In genomic region chr2:30711476-30711852, GRCm38 (mm10) we compare ENCODE assay signal across 8 mouse cellular contexts.
DNase-seq lines count a peak whose midpoint lies in the region; ATAC-seq and TF ChIP-seq lines count a peak whose summit lies in the region.

No protein-coding gene starts in this region.

- no peaks in the 10 kb centered on the region for H3K9me3 ChIP-seq in intestine, embryonic 14.5 days (ENCODE audit: control insufficient read depth, low read length)
- no peaks in the 10 kb centered on the region for H3K9me3 ChIP-seq in midbrain, embryonic 15.5 days

- WGBS in thymus, adult 2 months: 5% methylated on average over 15 of the region's 15 CpGs
- WGBS in intestine, embryonic 14.5 days: 4% methylated on average over 15 of the region's 15 CpGs
- 3% methylated on average over 14 of the region's 15 CpGs for WGBS in midbrain, embryonic 15.5 days

- ATAC-seq in intestine, embryonic 14.5 days (replicated peaks; ENCODE audit: low FRiP score, low TSS enrichment, low read depth): peak; percentile 29
- peak; percentile 69 for ATAC-seq in midbrain, embryonic 15.5 days (replicated peaks)

- no peaks in the 10 kb centered on the region for H3K36me3 ChIP-seq in thymus, adult 2 months (ENCODE audit: control insufficient read depth, insufficient read depth, low read length)
- no peaks in the 10 kb centered on the region for H3K36me3 ChIP-seq in intestine, embryonic 14.5 days (ENCODE audit: control insufficient read depth, insufficient read depth, low read length)
- no peaks in the 10 kb centered on the region for H3K36me3 ChIP-seq in midbrain, embryonic 15.5 days (replicated peaks)

- no peaks in the 10 kb centered on the region; the same call in 1 of the 2 replicates for H3K27me3 ChIP-seq in thymus, adult 2 months (ENCODE audit: control insufficient read depth, insufficient read depth, low read length)
- H3K27me3 ChIP-seq in intestine, embryonic 14.5 days (replicated peaks; ENCODE audit: control insufficient read depth, insufficient read depth, low read length): no peaks in the 10 kb centered on the region
- no peaks in the 10 kb centered on the region for H3K27me3 ChIP-seq in midbrain, embryonic 15.5 days (replicated peaks)

- peak overlapping the region; percentile 50 for H3K4me3 ChIP-seq in thymus, adult 2 months (ENCODE audit: control insufficient read depth, insufficient read depth, low read length)
- peak overlapping the region; percentile 39 for H3K4me3 ChIP-seq in intestine, embryonic 14.5 days (ENCODE audit: low read depth, low read length)
- peak overlapping the region; percentile 40 for H3K4me3 ChIP-seq in midbrain, embryonic 15.5 days

- no peak overlapping the region for H3K27ac ChIP-seq in thymus, adult 2 months (ENCODE audit: control insufficient read depth, insufficient read depth, low read length)
- peak overlapping the region; percentile 89 for H3K27ac ChIP-seq in intestine, embryonic 14.5 days (ENCODE audit: low read depth)
- H3K27ac ChIP-seq in midbrain, embryonic 15.5 days: peak overlapping the region; percentile 94

- H3K4me2 ChIP-seq in intestine, embryonic 14.5 days (ENCODE audit: low read length): peak overlapping the region; percentile 80
- peak overlapping the region; percentile 77 for H3K4me2 ChIP-seq in midbrain, embryonic 15.5 days

- DNase-seq in adrenal gland, postnatal 25 days: peak; percentile 40
- no peak for DNase-seq in adrenal gland, adult 18-20 months (ENCODE audit: low spot score in 2 of 2)
- DNase-seq in thymus, adult 2 months: peak; percentile 41
- DNase-seq in thymus, adult 18-20 months: no peak
- no peak for DNase-seq in intestine, embryonic 14.5 days (ENCODE audit: low spot score)
- no peak for DNase-seq in retina, embryonic 14.5 days (ENCODE audit: low spot score)
- no peak for DNase-seq in right cerebral cortex, postnatal 25 days

- TF ChIP-seq CTCF in thymus, adult 2 months (IDR thresholded peaks at IDR 0.05; ENCODE audit: borderline replicate concordance, control insufficient read depth, extremely low read depth, insufficient read depth, low read length, poor library complexity): no peak

- peaks cover 32% of the 10 kb centered on the region for H3K4me1 ChIP-seq in thymus, adult 2 months (replicated peaks; ENCODE audit: control insufficient read depth, insufficient read depth, low read length)
- H3K4me1 ChIP-seq in intestine, embryonic 14.5 days (replicated peaks; ENCODE audit: control insufficient read depth, insufficient read depth, low read length): peaks cover 50% of the 10 kb centered on the region
- peaks cover 59% of the 10 kb centered on the region for H3K4me1 ChIP-seq in midbrain, embryonic 15.5 days

- peak overlapping the region; percentile 73 for H3K9ac ChIP-seq in intestine, embryonic 14.5 days (ENCODE audit: low read length)
- peak overlapping the region; percentile 59 for H3K9ac ChIP-seq in midbrain, embryonic 15.5 days

- no peak for TF ChIP-seq POLR2A in thymus, adult 2 months (IDR thresholded peaks at IDR 0.05; ENCODE audit: control insufficient read depth, extremely low read depth, insufficient read depth, low read length, poor library complexity)

Comparison
In these comparisons a context has a peak if more than half of its experiments do, and no peak if none do; other contexts are left out.
1. DNase-seq: peak in adrenal gland, postnatal 25 days (single experiment) and thymus, adult 2 months (single experiment); none in adrenal gland, adult 18-20 months (0 of 2), thymus, adult 18-20 months (0 of 2), intestine, embryonic 14.5 days (single experiment), retina, embryonic 14.5 days (single experiment) and right cerebral cortex, postnatal 25 days (single experiment).
2. Peak in every context shown above with its lines, with median percentiles within 50 percentile points of each other: H3K4me3 ChIP-seq.